Mouse (Mus musculus): ENCODE measurements at regions not wholly inside any gene's neighbourhood (a gene's known extent, or its start where the extent isn't known, plus 50 kb on each side); places are given as distances from the start of the nearest gene placed in this dataset.

DNA sequence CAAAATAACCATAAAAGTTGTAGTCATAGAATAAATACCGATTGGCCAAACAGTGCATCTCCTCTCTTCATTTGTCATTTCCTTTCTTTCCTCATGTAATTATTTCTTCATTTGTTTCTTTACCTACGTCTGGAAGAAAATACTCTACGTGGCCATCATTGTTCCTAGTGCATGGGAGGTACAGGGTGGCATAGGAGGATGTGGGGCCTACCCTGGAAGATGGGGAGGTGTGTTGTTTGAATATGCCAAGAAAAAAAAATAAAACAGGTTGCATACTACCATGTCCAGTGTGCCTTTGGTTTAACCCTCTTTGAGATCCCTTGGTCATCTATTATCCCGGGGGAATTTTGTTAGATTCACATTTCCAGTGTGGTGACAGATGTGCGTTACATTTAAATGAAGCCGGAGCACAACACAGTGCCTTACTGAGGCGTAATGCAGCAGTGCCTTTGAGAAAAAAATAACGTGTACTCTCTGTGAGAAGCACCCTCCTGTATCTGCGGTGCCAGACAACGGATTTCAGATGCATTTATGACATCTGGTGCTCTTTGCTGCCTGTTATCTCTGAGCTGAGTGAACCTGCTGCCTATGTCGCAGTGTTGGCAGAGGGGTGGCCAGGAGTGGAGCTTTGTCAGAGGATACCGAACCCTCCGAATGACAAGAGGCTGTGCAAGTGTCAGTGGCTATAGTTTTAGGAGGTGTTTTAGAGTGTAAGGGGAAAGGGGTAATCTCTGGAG is 169.4 kb upstream of the Dmrta1 start:
- in situ Hi-C loops (cut with MboI; ENCODE audit: low pct_unique_long_range_greater_than_20kb in 1 of 2, low sequenced_read_pairs in 2 of 2, unreplicated experiment in 1 of 2), result no loop called here

DNA sequence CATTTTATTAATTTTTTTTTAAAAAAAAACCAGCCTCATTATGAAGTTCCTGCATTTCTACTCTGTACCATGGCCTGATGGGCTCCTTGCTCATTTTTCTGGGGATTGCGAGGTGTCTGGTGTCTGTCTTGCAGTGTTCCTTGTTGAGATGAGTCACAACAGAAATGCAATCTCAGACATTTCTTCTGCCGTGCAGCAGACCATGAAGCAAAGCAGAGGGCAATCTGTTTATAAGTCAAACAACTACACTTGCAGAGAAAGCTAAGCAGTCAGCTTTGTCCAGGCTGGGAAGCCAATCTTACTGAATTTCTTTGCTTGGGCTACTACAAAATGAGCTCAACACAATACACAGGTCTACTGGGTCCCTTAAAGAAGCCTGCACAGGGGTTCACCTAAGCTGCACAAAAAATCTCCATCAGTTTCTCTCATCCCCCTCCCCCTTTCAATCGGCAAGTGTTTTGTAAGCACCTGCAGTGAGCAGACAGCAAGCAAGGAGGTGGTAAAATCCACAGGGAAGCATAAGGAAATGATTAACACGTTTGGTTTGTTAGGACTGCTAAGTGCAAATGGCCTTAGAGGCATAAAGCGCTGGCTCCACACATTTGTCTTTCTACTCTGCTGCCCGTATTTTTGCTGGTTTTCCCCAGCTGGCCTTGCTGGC is 171.0 kb upstream of the Dmrta1 start:
- in situ Hi-C loops (cut with MboI; ENCODE audit: low pct_unique_long_range_greater_than_20kb in 1 of 2, low sequenced_read_pairs in 2 of 2, unreplicated experiment in 1 of 2), result no loop called here

DNA sequence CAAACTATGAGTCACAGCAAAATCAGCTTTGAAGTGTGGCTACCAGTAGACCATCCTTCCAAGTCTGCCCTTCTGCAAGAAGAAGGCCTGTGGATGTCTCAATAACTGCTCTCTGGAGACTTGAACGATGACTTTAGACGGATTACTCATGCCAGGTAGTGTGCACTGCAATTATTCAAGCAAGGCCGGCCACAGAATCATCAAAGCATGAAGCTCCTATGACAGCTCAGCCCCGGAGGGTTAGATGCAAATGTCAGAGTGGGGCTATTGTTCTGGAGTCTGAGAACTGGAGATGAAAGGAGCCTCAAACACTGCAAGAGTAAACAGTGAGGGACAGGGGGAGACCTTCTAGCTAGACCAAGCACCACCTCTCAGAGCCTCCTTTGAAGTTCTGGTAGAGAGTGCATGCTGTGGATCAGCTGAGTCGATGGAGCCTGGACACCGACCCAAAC is 173.8 kb upstream of the Dmrta1 start:
- in situ Hi-C loops (cut with MboI; ENCODE audit: low pct_unique_long_range_greater_than_20kb in 1 of 2, low sequenced_read_pairs in 2 of 2, unreplicated experiment in 1 of 2), result no loop called here

DNA sequence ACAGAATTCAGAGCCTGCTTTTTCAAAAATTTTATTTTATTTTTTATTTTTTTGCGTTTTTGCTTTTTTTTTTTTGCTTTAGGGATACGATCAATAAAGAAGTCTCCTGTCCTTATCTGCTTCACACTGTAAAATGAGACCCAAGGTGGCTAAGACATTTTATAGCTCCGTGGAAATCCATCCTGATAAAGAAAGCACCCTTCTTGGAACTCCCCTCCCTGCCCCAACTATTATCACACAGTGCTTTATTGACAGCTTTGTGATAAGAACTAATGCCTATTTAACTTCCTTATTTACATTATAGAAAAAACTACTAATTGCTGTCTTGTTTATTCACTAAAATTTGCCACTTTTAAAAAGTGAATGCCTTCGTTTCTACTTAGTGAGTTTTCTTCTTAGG is 179.0 kb upstream of the Dmrta1 start:
- in situ Hi-C loops (cut with MboI; ENCODE audit: low pct_unique_long_range_greater_than_20kb in 1 of 2, low sequenced_read_pairs in 2 of 2, unreplicated experiment in 1 of 2), result no loop called here

DNA sequence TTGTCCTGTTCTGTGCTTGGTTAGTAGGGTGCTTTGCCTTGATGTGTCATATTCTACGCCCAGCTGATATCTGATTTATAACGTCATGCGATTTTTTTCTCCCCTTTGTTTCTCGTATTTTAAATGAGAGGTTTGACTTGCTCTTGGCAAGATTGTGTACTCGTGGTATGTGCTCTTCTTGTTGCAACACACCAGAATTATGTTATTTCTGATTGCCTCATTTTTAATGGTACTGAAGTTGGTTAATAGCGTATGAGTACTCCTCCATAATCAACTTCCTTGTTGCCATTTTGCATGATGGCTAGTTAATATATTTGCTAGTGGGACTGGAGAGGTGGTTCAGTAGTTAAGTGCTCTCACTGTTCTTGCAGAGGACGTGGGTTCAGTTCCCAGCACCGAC is 180.1 kb upstream of the Cdkn2b start:
- in situ Hi-C loops (cut with MboI; ENCODE audit: low pct_unique_long_range_greater_than_20kb in 1 of 2, low sequenced_read_pairs in 2 of 2, unreplicated experiment in 1 of 2), result no loop called here

DNA sequence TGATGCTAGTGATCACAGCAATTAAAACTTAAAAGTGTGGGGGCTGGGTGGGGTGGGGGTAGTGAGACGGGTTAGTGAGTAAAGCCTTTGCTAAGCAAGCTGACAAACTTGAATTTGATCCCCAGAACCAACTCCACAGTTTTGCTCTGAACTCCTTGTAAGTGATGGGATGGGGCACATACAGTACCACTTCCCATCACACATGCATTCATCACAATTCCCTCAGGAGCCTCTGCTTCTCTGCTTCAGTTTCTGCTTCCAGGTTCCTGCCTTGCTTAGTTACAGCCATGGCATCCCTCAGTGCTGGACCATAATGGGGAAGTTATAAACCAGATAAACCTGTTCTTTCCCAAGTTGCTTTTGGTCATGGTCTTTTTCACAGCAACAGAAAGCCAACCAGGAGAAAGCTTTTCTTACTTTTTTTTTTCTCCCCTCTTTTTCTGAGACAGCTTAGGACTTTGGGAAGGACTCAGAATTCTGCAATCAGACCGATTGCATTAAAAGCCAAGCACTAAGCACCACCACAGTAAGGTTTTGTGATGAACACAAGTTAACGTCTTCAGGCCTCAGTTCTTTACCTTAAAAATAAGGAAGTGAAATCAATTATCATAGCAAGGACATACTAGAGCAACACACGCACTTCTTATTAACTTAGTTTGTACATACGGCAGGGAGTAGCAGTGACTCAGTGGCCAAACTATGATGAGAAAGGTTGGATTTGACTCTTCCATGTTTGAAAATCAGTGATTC is 176.8 kb upstream of the Cdkn2b start:
- in situ Hi-C loops (cut with MboI; ENCODE audit: low pct_unique_long_range_greater_than_20kb in 1 of 2, low sequenced_read_pairs in 2 of 2, unreplicated experiment in 1 of 2), result no loop called here

DNA sequence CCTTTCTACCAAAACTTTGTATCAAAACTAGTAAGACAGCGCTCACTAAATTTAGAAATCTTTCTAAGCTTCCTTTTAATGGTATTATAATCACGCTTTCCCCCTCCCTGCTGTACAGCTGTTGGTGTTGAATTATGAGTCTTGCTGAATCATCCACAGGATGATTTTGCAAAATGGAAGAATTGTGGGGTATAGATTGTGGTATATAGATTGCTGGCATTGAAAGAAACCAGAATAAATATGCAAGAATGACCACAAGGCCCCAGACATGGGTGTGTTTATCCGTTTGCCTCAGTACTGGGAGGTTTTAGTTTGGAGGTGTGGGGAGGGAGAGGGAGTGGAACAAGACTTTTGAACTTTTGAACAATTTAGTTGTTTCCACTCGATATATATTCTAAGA is 176.1 kb upstream of the Cdkn2b start:
- in situ Hi-C loops (cut with MboI; ENCODE audit: low pct_unique_long_range_greater_than_20kb in 1 of 2, low sequenced_read_pairs in 2 of 2, unreplicated experiment in 1 of 2), result no loop called here

DNA sequence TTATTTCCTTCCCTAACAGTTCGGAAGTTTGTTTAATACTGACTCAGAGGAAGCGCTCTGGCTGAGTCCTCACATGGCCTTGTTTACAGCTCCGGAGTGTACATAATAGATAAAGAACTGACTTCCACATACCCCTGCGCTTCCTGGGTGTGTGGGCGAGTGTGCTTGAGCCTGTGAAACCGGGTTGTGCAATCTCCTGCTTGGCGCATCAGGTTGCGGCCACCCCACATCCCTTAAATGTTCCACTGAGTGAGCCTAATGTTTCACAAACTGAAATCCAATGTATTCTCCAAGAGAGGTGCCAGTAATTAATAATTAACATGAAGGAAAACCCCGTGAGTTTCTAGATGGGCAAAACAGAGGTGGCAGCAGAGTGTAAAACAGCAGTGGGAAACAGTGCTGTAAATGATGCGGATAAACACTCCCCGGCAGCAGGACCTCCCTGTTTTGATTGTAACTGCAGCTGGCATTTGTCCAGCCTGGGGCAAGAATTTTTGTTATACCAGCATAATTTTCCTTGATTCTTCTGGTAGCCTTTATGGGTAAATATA is 175.2 kb upstream of the Cdkn2b start:
- in situ Hi-C loops (cut with MboI; ENCODE audit: low pct_unique_long_range_greater_than_20kb in 1 of 2, low sequenced_read_pairs in 2 of 2, unreplicated experiment in 1 of 2), result no loop called here

DNA sequence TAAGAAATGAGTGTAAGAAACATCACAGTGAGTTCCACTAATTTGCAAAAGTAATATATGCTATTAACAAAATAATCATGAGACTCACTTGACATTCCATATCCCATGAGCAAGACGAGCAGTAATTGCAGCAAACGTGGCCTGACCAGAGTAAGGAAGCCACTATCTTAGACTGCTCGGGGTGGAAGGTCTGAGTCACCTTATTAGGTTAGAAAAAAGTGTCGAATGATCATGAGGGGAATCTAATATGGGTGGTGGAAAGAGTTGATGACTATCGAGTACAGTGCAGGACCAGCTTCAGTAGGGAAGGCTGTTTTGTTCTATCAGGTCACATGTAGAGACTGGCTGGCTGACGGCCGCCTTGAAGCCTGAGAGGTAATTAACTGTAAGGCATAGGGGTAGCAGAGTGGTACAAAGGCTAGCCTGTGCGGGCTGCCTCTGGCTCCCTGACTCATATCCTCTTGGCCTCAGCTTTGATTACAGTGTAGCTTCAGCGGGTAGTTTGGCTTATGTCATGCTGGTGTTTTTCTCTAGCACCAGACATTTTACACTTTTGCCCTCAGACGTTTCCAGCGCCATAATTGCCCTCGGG is 167.9 kb upstream of the Cdkn2b start:
- in situ Hi-C loops (cut with MboI; ENCODE audit: low pct_unique_long_range_greater_than_20kb in 1 of 2, low sequenced_read_pairs in 2 of 2, unreplicated experiment in 1 of 2), result no loop called here

DNA sequence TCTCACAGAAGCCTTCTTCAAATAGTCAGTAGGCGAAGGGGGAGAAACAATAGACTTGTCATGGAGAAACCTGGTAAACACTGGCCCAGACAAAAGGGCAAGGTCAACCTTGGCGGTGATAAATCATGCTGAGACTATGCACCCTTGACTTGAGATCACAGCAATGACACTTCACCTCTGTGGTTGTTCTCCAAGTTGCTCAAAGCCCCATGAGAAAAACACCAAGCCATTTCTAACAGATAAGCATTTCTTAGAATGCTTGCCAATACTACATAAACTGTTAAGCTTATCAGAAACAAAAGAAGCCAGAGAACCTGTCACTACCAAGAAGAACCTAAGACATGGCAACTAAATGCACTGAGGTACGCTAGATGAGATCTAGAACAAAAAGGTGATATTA is 165.0 kb upstream of the Cdkn2b start:
- in situ Hi-C loops (cut with MboI; ENCODE audit: low pct_unique_long_range_greater_than_20kb in 1 of 2, low sequenced_read_pairs in 2 of 2, unreplicated experiment in 1 of 2), result no loop called here

DNA sequence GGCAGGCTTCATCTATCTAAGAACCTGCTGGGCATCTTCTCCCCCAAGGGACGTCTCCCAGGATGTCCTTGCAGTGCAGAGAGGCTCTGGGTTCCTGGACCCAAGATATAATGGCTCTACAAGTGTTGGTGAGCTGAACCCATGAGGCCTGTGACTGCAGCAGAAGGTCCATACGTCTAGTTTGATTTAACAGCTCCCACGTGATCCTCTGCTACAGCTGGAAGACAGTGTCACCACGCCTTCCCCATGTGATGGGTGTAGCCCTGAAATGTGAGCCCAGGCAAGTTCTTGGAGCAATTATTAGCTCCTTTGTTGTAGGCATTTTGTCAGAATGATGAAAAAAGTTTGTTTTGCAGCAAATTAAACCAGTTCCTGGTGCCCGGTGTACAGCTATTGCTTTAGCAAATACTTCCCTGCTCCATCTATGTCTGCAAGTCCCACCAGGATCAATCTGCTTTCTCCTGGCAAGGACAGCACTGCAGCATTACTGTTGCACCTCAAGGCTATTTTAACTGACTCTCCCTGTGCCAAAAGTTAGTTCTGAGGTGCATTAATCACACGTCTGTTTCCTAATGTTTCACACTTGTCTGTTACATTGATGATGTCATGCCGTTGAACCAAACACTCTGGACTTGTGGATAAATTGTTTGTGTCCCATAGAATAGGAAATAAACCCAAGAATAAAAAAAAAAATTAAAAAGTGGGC is 164.2 kb upstream of the Cdkn2b start:
- in situ Hi-C loops (cut with MboI; ENCODE audit: low pct_unique_long_range_greater_than_20kb in 1 of 2, low sequenced_read_pairs in 2 of 2, unreplicated experiment in 1 of 2), result no loop called here

DNA sequence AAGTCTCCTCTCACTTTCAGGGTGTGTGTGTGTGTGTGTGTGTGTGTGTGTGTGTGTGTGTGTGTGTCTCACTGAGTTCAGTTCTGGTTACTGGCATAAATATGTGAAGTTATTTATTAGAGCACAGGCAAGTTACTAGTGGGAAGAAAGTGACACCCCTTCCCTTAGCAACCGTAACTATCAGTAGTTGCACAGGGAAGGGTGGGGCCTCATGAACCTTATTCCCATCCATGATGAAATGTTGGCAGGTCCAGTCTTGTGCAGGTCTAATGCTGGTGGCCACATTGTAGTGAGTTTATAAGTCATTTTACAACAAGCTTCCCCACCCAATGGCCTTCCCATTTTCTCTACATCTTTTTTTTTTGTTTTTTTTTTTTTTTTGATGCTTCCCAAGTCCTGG is 160.6 kb upstream of the Cdkn2b start:
- in situ Hi-C loops (cut with MboI; ENCODE audit: low pct_unique_long_range_greater_than_20kb in 1 of 2, low sequenced_read_pairs in 2 of 2, unreplicated experiment in 1 of 2), result no loop called here

DNA sequence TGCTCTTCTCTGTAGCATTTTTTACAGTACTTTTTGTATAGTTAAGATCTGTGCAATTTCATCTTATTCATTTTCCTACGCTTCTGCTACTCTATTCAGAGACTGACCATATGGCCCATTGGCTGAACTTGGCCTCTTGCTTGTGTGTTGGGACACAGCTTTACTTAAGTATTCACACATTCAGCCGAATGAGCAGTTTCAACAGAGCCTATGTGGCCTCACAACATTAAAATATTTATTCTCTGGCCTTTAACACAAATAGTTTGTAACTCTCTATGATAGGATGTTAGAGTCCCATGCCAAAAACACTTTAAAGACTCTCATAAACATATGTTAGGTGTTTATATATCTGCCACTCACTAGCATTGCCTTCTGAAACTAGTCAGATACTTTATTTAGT is 159.9 kb upstream of the Cdkn2b start:
- in situ Hi-C loops (cut with MboI; ENCODE audit: low pct_unique_long_range_greater_than_20kb in 1 of 2, low sequenced_read_pairs in 2 of 2, unreplicated experiment in 1 of 2), result no loop called here

DNA sequence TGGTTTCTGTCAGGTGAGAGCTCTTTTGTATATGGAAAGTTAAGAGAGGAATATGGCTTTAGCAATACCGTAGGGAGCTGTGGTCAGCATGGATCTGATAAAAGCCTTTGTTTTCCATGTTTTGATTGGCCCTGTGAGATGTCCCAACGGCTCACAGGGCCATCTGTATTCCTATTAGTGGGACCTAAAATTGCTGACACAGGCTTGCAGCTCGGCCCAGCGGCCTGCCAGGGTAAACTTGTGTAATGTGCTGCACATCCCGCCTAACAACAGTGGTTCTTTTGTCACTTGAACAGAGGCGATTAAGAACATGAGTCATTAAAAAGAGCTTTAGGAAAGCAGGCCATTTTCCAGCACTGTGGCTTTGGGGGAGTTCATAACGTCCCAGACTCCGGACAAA is 159.0 kb upstream of the Cdkn2b start:
- in situ Hi-C loops (cut with MboI; ENCODE audit: low pct_unique_long_range_greater_than_20kb in 1 of 2, low sequenced_read_pairs in 2 of 2, unreplicated experiment in 1 of 2), result no loop called here

DNA sequence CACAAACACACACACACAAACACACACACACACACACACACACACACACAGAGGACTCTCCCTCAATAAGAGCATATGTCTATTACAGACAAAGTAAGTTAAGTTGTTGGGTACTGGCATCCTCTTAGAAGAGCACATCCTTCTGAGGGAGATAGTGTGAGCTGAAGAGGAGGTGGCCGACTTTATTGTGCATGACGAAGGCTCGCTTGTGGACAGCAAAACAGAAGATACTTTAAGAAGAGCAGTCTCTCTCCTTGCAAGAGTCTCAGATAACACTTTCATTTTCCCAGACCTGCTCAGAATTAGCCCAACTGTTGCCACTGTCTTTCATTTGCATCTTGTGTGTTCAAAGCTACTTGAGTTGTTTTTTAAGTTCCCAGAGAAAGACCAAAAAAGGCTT is 158.6 kb upstream of the Cdkn2b start:
- in situ Hi-C loops (cut with MboI; ENCODE audit: low pct_unique_long_range_greater_than_20kb in 1 of 2, low sequenced_read_pairs in 2 of 2, unreplicated experiment in 1 of 2), result no loop called here

DNA sequence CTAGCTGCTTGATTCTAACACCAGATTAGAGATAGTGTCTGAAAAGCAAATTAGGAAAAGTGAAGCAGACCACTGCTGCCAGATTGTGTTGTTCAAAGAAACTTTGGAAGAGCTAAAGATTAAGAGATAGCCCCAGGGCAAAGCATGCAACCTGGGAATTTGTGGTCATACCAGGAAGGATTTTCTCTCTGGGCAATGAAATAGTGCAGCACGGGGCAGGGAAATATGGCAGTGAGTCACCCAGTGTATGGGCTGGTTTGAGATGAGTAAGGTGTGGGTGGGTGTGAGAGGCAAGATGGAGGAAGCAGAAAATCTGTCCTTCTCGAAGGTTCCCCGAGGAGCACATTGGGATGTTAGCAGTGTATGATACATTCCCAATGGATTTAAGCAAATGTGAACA is 155.9 kb upstream of the Cdkn2b start:
- in situ Hi-C loops (cut with MboI; ENCODE audit: low pct_unique_long_range_greater_than_20kb in 1 of 2, low sequenced_read_pairs in 2 of 2, unreplicated experiment in 1 of 2), result no loop called here

DNA sequence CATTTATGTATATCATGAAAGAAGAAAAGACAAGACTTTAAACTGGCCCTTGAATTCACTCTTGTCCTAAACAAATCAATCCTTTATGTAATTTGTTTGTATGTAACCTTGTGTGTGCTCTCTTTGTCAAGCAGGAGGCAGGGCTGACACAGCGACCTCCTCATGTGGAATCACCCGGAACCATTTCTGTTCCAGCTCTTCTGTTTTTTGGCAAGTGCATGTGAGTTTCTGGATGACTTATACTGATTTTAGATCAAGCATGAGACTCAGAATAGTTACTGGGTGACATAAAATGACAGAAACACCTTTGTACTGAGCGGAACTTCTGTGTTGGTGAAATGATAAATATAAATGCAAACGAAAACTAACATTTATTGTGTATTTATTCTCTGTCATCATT is 152.3 kb upstream of the Cdkn2b start:
- in situ Hi-C loops (cut with MboI; ENCODE audit: low pct_unique_long_range_greater_than_20kb in 1 of 2, low sequenced_read_pairs in 2 of 2, unreplicated experiment in 1 of 2), result no loop called here

DNA sequence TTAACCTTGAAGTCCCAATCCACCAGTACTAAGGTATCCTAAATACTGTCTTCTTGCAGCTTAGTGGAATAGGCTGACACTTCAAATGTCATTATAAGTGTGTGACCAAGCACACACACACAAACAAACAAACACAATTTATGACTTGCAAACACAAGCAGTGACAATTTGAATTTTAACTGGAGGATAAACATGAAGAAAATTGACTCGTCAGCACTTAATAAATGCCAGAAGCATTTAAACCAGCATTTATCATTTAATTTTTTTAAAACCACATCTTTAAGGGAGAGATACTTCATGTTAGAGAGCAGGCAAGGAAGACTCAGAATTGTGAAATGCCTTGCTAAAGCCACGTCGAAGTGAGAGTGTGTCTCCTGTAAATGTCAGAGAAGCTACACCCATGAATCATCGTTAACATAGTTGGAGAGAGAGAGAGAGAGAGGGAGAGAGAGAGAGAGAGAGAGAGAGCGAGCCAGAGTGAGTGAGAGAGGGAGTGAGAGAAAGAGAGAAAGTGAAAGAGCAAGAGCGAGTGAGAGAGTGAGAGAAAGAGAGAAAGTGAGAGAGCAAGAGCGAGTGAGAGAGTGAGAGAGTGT is 149.4 kb upstream of the Cdkn2b start:
- in situ Hi-C loops (cut with MboI; ENCODE audit: low pct_unique_long_range_greater_than_20kb in 1 of 2, low sequenced_read_pairs in 2 of 2, unreplicated experiment in 1 of 2), result no loop called here

All from mouse embryonic stem cell (cell line).